Mouse (Mus musculus): ENCODE measurements around the gene Tsc2. TPM values are rescaled to one million over a fixed set of nuclear protein-coding genes. Genes with fewer than 3 reads are reported as not detected.

Gene Tsc2
- polyA plus RNA-seq, 1 experiment from 2014 or later, result 46.7 TPM

- Histone ChIP-seq H3K9ac (ENCODE audit: low read depth, low read length) (peak overlapping the region; percentile 81), H3K4me2 (peak overlapping the region; percentile 98), H3K4me1 (ENCODE audit: control insufficient read depth, insufficient read depth, low read length) (peaks cover 13% of the 10 kb centered on the region), H3K9me3 (replicated peaks; ENCODE audit: control insufficient read depth, low read length) (no peaks in the 10 kb centered on the region), H3K36me3 (ENCODE audit: control insufficient read depth, insufficient read depth, low read length) (no peaks in the 10 kb centered on the region), H3K27me3 (ENCODE audit: control insufficient read depth, insufficient read depth, low read length) (no peaks in the 10 kb centered on the region), H3K27ac (ENCODE audit: low read depth, low read length) (no peak overlapping the region), H3K4me3 (ENCODE audit: low read depth, low read length) (peak overlapping the region; percentile 69)
- no peak for ATAC-seq (replicated peaks; ENCODE audit: insufficient number of reproducible peaks, low FRiP score, low TSS enrichment)
- 55% methylated on average over 3 of the region's 3 CpGs for WGBS (ENCODE audit: insufficient replicate concordance)
Observed at GRCm38 (mm10) chr17:24551050-24551444, 81.4 kb downstream of the Tsc2 start.

- Histone ChIP-seq H3K27ac (ENCODE audit: low read depth, low read length) (peak overlapping the region; percentile 92), H3K4me3 (ENCODE audit: low read depth, low read length) (peak overlapping the region; percentile 69), H3K36me3 (ENCODE audit: control insufficient read depth, insufficient read depth, low read length) (no peaks in the 10 kb centered on the region), H3K27me3 (ENCODE audit: control insufficient read depth, insufficient read depth, low read length) (no peaks in the 10 kb centered on the region), H3K4me2 (peak overlapping the region; percentile 98), H3K9me3 (replicated peaks; ENCODE audit: control insufficient read depth, low read length) (no peaks in the 10 kb centered on the region), H3K9ac (ENCODE audit: low read depth, low read length) (peak overlapping the region; percentile 81), H3K4me1 (ENCODE audit: control insufficient read depth, insufficient read depth, low read length) (peaks cover 13% of the 10 kb centered on the region)
- ATAC-seq (replicated peaks; ENCODE audit: insufficient number of reproducible peaks, low FRiP score, low TSS enrichment), result peak; percentile 81
- WGBS (ENCODE audit: insufficient replicate concordance), result under 1% methylated on average over 44 of the region's 44 CpGs
Observed at GRCm38 (mm10) chr17:24550416-24551049, 81.9 kb downstream of the Tsc2 start.

GRCm38 (mm10) chr17:24549618-24550415 is 82.6 kb downstream of the Tsc2 start, which contains the start of gene Pkd1:
Gene Pkd1 (plus strand): TSS chr17:24549834.
- H3K4me1 ChIP-seq (ENCODE audit: control insufficient read depth, insufficient read depth, low read length), result peaks cover 13% of the 10 kb centered on the region
- H3K4me2 ChIP-seq, result peak within 1 kb of the TSS; percentile 98
- no peaks in the 10 kb centered on the region for H3K36me3 ChIP-seq (ENCODE audit: control insufficient read depth, insufficient read depth, low read length)
- H3K9ac ChIP-seq (ENCODE audit: low read depth, low read length), result peak within 1 kb of the TSS; percentile 81
- no peaks in the 10 kb centered on the region for H3K9me3 ChIP-seq (replicated peaks; ENCODE audit: control insufficient read depth, low read length)
- peaks cover under 1% of the 10 kb centered on the region; the same call in 1 of the 2 replicates for H3K27me3 ChIP-seq (ENCODE audit: control insufficient read depth, insufficient read depth, low read length)
- ATAC-seq (replicated peaks; ENCODE audit: insufficient number of reproducible peaks, low FRiP score, low TSS enrichment), result peak; percentile 97
- under 1% methylated on average over 65 of the region's 72 CpGs for WGBS (ENCODE audit: insufficient replicate concordance)
- peak within 1 kb of the TSS; percentile 92 for H3K27ac ChIP-seq (ENCODE audit: low read depth, low read length)
- peak within 1 kb of the TSS; percentile 69 for H3K4me3 ChIP-seq (ENCODE audit: low read depth, low read length)

- Histone ChIP-seq H3K9ac (ENCODE audit: low read depth, low read length) (peak overlapping the region; percentile 72), H3K27ac (ENCODE audit: low read depth, low read length) (peak overlapping the region; percentile 41; the same call in 1 of the 2 replicates), H3K4me2 (peak overlapping the region; percentile 98), H3K36me3 (ENCODE audit: control insufficient read depth, insufficient read depth, low read length) (no peaks in the 10 kb centered on the region), H3K4me1 (ENCODE audit: control insufficient read depth, insufficient read depth, low read length) (peaks cover 13% of the 10 kb centered on the region), H3K9me3 (replicated peaks; ENCODE audit: control insufficient read depth, low read length) (no peaks in the 10 kb centered on the region), H3K27me3 (ENCODE audit: control insufficient read depth, insufficient read depth, low read length) (peaks cover 6% of the 10 kb centered on the region; the same call in 1 of the 2 replicates), H3K4me3 (ENCODE audit: low read depth, low read length) (peak overlapping the region; percentile 69)
- WGBS (ENCODE audit: insufficient replicate concordance), result 3% methylated on average over 23 of the region's 23 CpGs
- peak; percentile 1 for ATAC-seq (replicated peaks; ENCODE audit: insufficient number of reproducible peaks, low FRiP score, low TSS enrichment)
Observed at GRCm38 (mm10) chr17:24548921-24549617, 83.4 kb downstream of the Tsc2 start.

DNA sequence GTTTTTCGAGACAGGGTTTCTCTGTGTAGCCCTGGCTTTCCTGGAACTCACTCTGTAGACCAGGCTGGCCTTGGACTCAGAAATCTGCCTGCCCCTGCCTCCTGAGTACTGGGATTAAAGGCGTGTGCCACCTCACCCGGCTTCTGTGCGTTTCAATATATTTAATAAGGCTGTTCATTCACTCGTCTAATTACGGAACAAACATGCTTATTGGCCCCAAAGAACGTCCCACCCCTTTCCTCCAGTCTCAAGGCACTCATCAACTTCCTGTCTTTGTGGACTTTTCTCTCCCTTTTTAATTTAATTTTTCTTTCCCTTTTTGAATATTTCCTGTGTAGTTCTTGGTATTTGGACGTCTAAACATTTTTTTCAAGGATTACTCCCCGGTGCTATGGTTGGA is 84.0 kb downstream of the Tsc2 start:
- Histone ChIP-seq H3K27ac (ENCODE audit: low read depth, low read length) (no peak overlapping the region), H3K9ac (ENCODE audit: low read depth, low read length) (no peak overlapping the region; the same call in 1 of the 2 replicates), H3K4me1 (ENCODE audit: control insufficient read depth, insufficient read depth, low read length) (peaks cover 13% of the 10 kb centered on the region), H3K27me3 (ENCODE audit: control insufficient read depth, insufficient read depth, low read length) (peaks cover 6% of the 10 kb centered on the region; the same call in 1 of the 2 replicates), H3K36me3 (ENCODE audit: control insufficient read depth, insufficient read depth, low read length) (no peaks in the 10 kb centered on the region), H3K9me3 (replicated peaks; ENCODE audit: control insufficient read depth, low read length) (no peaks in the 10 kb centered on the region), H3K4me2 (peak overlapping the region; percentile 98), H3K4me3 (ENCODE audit: low read depth, low read length) (peak overlapping the region; percentile 69)
- ATAC-seq (replicated peaks; ENCODE audit: insufficient number of reproducible peaks, low FRiP score, low TSS enrichment), result no peak
- WGBS (ENCODE audit: insufficient replicate concordance), result 37% methylated on average over 9 of the region's 9 CpGs

DNA sequence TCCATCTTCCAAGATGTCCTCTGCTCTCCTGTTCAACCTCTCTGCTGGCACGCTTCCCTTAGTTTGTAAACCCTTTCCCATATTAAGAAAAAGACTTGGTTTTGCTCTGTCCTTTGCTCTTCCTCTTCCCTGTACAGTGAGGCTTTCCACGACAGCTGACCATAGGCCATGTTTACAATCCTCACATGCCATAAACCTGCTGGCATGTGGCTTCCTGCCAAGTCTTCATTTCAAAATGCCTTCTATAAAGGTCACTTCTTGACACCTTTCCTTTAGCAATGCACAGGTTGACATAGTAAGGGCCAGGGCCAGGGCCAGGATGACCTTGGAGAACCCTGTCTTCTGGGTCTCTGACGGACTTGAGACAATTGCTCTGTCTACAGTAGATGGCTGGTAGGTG is 86.2 kb downstream of the Tsc2 start:
- Histone ChIP-seq H3K4me3 (ENCODE audit: low read depth, low read length) (no peak overlapping the region), H3K27me3 (ENCODE audit: control insufficient read depth, insufficient read depth, low read length) (peaks cover 6% of the 10 kb centered on the region; the same call in 1 of the 2 replicates), H3K9me3 (replicated peaks; ENCODE audit: control insufficient read depth, low read length) (no peaks in the 10 kb centered on the region), H3K36me3 (ENCODE audit: control insufficient read depth, insufficient read depth, low read length) (no peaks in the 10 kb centered on the region), H3K4me2 (no peak overlapping the region), H3K27ac (ENCODE audit: low read depth, low read length) (no peak overlapping the region), H3K4me1 (ENCODE audit: control insufficient read depth, insufficient read depth, low read length) (peaks cover 10% of the 10 kb centered on the region), H3K9ac (ENCODE audit: low read depth, low read length) (no peak overlapping the region)
- ATAC-seq (replicated peaks; ENCODE audit: insufficient number of reproducible peaks, low FRiP score, low TSS enrichment), result no peak
- 77% methylated on average over 3 of the region's 3 CpGs for WGBS (ENCODE audit: insufficient replicate concordance)

Small RNA genes lying within 50 kb of the gene (microRNA-seq; reads per million reads assigned to microRNA genes)
- gene Gm24589 (ENCODE audit: borderline number of aligned reads), result 0.61 reads per million

Other genes with a start within 250 kb of the Tsc2 start
- gene Rnps1, start 218.1 kb downstream of the Tsc2 start, polyA plus RNA-seq (2014; fragmentation: Nextera tagmentation; extraction: Ambion mirVana), result 262 and 267 TPM in 2 replicates
- 190 and 199 TPM in 2 replicates for gene Eci1, start 206.0 kb downstream of the Tsc2 start, polyA plus RNA-seq (2014; fragmentation: Nextera tagmentation; extraction: Ambion mirVana)
- gene Dnase1l2, start 189.5 kb downstream of the Tsc2 start, polyA plus RNA-seq (2014; fragmentation: Nextera tagmentation; extraction: Ambion mirVana), result 0.86 and 1.6 TPM in 2 replicates
- 14.0 and 17.6 TPM in 2 replicates for gene E4f1, start 162.3 kb downstream of the Tsc2 start, polyA plus RNA-seq (2014; fragmentation: Nextera tagmentation; extraction: Ambion mirVana)
- 75.8 and 77.2 TPM in 2 replicates for gene Pgp, start 162.2 kb downstream of the Tsc2 start, polyA plus RNA-seq (2014; fragmentation: Nextera tagmentation; extraction: Ambion mirVana)
- 0.21 and 0.42 TPM in 2 replicates for gene Bricd5, start 158.7 kb downstream of the Tsc2 start, polyA plus RNA-seq (2014; fragmentation: Nextera tagmentation; extraction: Ambion mirVana)
- gene Mlst8, start 153.6 kb downstream of the Tsc2 start, polyA plus RNA-seq (2014; fragmentation: Nextera tagmentation; extraction: Ambion mirVana), result 17.5 and 20.9 TPM in 2 replicates
- 0.40 and 0.49 TPM in 2 replicates for gene Caskin1, start 144.0 kb downstream of the Tsc2 start, polyA plus RNA-seq (2014; fragmentation: Nextera tagmentation; extraction: Ambion mirVana)
- gene Traf7, start 104.7 kb downstream of the Tsc2 start, polyA plus RNA-seq (2014; fragmentation: Nextera tagmentation; extraction: Ambion mirVana), result 72.3 and 80.1 TPM in 2 replicates
- gene Rab26, start 98.4 kb downstream of the Tsc2 start, polyA plus RNA-seq (2014; fragmentation: Nextera tagmentation; extraction: Ambion mirVana), result 1.1 and 1.9 TPM in 2 replicates
- 8.9 and 9.2 TPM in 2 replicates for gene Pkd1, start 82.8 kb downstream of the Tsc2 start, polyA plus RNA-seq (2014; fragmentation: Nextera tagmentation; extraction: Ambion mirVana)
- 9.1 and 9.8 TPM in 2 replicates for gene Nthl1, start 50 bp upstream of the Tsc2 start, polyA plus RNA-seq (2014; fragmentation: Nextera tagmentation; extraction: Ambion mirVana)
- gene Slc9a3r2, start 17.7 kb upstream of the Tsc2 start, polyA plus RNA-seq (2014; fragmentation: Nextera tagmentation; extraction: Ambion mirVana), result 52.7 and 58.0 TPM in 2 replicates
- not detected in 2 replicates for gene Npw, start 25.8 kb upstream of the Tsc2 start, polyA plus RNA-seq (2014; fragmentation: Nextera tagmentation; extraction: Ambion mirVana)
- gene Zfp598, start 37.1 kb upstream of the Tsc2 start, polyA plus RNA-seq (2014; fragmentation: Nextera tagmentation; extraction: Ambion mirVana), result 19.7 and 22.0 TPM in 2 replicates
- gene Syngr3, start 57.3 kb upstream of the Tsc2 start, polyA plus RNA-seq (2014; fragmentation: Nextera tagmentation; extraction: Ambion mirVana), result 0.39 and 0.65 TPM in 2 replicates
- gene Gfer, start 63.5 kb upstream of the Tsc2 start, polyA plus RNA-seq (2014; fragmentation: Nextera tagmentation; extraction: Ambion mirVana), result 36.7 and 39.0 TPM in 2 replicates
- 0.49 and 1.1 TPM in 2 replicates for gene Noxo1, start 63.6 kb upstream of the Tsc2 start, polyA plus RNA-seq (2014; fragmentation: Nextera tagmentation; extraction: Ambion mirVana)
- gene Tbl3, start 75.0 kb upstream of the Tsc2 start, polyA plus RNA-seq (2014; fragmentation: Nextera tagmentation; extraction: Ambion mirVana), result 50.9 and 54.8 TPM in 2 replicates
- gene Rnf151, start 85.4 kb upstream of the Tsc2 start, polyA plus RNA-seq (2014; fragmentation: Nextera tagmentation; extraction: Ambion mirVana), result not detected in 2 replicates
- 1,091 and 1,195 TPM in 2 replicates for gene Rps2, start 85.5 kb upstream of the Tsc2 start, polyA plus RNA-seq (2014; fragmentation: Nextera tagmentation; extraction: Ambion mirVana)
- 373 and 401 TPM in 2 replicates for gene Ndufb10, start 91.8 kb upstream of the Tsc2 start, polyA plus RNA-seq (2014; fragmentation: Nextera tagmentation; extraction: Ambion mirVana)
- gene Rpl3l, start 95.2 kb upstream of the Tsc2 start, polyA plus RNA-seq (2014; fragmentation: Nextera tagmentation; extraction: Ambion mirVana), result 0.40 and 0.44 TPM in 2 replicates
- gene Msrb1, start 104.0 kb upstream of the Tsc2 start, polyA plus RNA-seq (2014; fragmentation: Nextera tagmentation; extraction: Ambion mirVana), result 19.5 and 20.9 TPM in 2 replicates
- 0.34 TPM in 1 of 2 replicates, not detected in the other for gene Hs3st6, start 120.4 kb upstream of the Tsc2 start, polyA plus RNA-seq (2014; fragmentation: Nextera tagmentation; extraction: Ambion mirVana)
- gene Meiob, start 171.7 kb upstream of the Tsc2 start, polyA plus RNA-seq (2014; fragmentation: Nextera tagmentation; extraction: Ambion mirVana), result not detected in 2 replicates
- gene Hagh, start 207.5 kb upstream of the Tsc2 start, polyA plus RNA-seq (2014; fragmentation: Nextera tagmentation; extraction: Ambion mirVana), result 42.6 and 48.8 TPM in 2 replicates
- 38.0 and 39.5 TPM in 2 replicates for gene Fahd1, start 217.7 kb upstream of the Tsc2 start, polyA plus RNA-seq (2014; fragmentation: Nextera tagmentation; extraction: Ambion mirVana)
- gene Igfals, start 233.4 kb upstream of the Tsc2 start, polyA plus RNA-seq (2014; fragmentation: Nextera tagmentation; extraction: Ambion mirVana), result 0.14 TPM in 1 of 2 replicates, not detected in the other

Data from heart, embryonic 11.5 days (tissue).